Mouse (Mus musculus): Measurements from ENCODE around the gene AC129217.1. TPM values are rescaled to one million over a fixed set of nuclear protein-coding genes. Genes with fewer than 3 reads are reported as not detected.
"Not testable (repeated sequence)": the region's sequence is repeated elsewhere in the genome, so short reads cannot be mapped to it uniquely, and the experiment has no call there.

AC129217.1 gene
- polyA plus RNA-seq, 1 experiment from 2014 or later, result not detected

DNA sequence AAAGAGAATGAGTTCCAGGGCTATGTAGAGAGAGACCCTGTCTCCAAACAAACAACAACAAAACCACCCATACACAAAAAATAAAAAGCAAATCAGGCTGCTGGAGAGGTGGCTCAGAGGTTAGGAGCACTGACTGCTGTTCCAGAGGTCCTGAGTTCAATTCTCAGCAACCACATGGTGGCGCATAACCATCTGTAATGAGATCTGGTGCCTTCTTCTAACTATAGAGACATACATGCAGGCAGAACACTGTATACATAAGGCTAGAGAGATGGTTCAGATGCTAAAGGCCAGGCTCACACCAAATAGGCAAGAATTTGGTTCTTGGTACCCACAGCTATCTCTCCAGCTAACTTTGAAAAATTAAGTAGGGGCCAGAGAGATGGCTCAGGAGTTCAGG is 29.4 kb downstream of the AC129217.1 start:
- no peak overlapping the region for H3K27ac ChIP-seq (replicated peaks; ENCODE audit: low read depth, low read length)
- no peak overlapping the region for H3K4me2 ChIP-seq (ENCODE audit: low read depth, low read length)
- no peaks in the 10 kb centered on the region for H3K4me1 ChIP-seq (ENCODE audit: control insufficient read depth, insufficient read depth, low read length)
- DNase-seq (ENCODE audit: low spot score), result no peak
- H3K9me3 ChIP-seq (replicated peaks; ENCODE audit: control insufficient read depth, low read length), result no peaks in the 10 kb centered on the region
- H3K9ac ChIP-seq (replicated peaks; ENCODE audit: low read length), result no peak overlapping the region
- H3K4me3 ChIP-seq (ENCODE audit: low read depth, low read length), result no peak overlapping the region
- WGBS, result 30% methylated on average over 1 of the region's 1 CpGs
- ATAC-seq (replicated peaks; ENCODE audit: insufficient number of reproducible peaks, low FRiP score, low TSS enrichment, low read depth), result no peak
- no peaks in the 10 kb centered on the region for H3K36me3 ChIP-seq (replicated peaks; ENCODE audit: control insufficient read depth, insufficient read depth, low read depth, low read length)
- no peaks in the 10 kb centered on the region for H3K27me3 ChIP-seq (ENCODE audit: control insufficient read depth, insufficient read depth, low read length)

DNA sequence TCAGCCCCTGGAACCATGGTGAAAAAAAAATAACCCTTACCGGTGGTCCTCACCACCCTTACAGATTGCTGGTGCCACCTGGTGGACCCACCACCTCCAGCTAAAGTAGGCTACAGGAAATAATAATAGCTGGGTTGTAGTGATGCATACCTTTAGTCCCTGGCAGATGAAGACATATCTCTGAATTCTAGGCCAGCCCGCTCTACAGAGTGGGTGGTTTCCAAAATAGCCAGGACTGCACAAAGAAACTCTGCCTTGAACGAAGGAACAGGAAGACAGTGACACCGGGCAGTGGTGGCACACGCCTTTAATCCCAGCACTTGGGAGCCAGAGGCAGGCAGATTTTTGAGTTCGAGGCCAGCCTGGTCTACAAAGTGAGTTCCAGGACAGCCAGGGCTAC is 34.7 kb downstream of the AC129217.1 start:
- Histone ChIP-seq H3K27ac (replicated peaks; ENCODE audit: low read depth, low read length) (no peak overlapping the region), H3K4me1 (ENCODE audit: control insufficient read depth, insufficient read depth, low read length) (no peaks in the 10 kb centered on the region), H3K36me3 (replicated peaks; ENCODE audit: control insufficient read depth, insufficient read depth, low read depth, low read length) (no peaks in the 10 kb centered on the region), H3K27me3 (ENCODE audit: control insufficient read depth, insufficient read depth, low read length) (no peaks in the 10 kb centered on the region), H3K4me3 (ENCODE audit: low read depth, low read length) (no peak overlapping the region), H3K9ac (replicated peaks; ENCODE audit: low read length) (no peak overlapping the region), H3K9me3 (replicated peaks; ENCODE audit: control insufficient read depth, low read length) (no peaks in the 10 kb centered on the region), H3K4me2 (ENCODE audit: low read depth, low read length) (no peak overlapping the region)
- WGBS, result 84% methylated on average over 6 of the region's 6 CpGs
- ATAC-seq (replicated peaks; ENCODE audit: insufficient number of reproducible peaks, low FRiP score, low TSS enrichment, low read depth) (no peak), DNase-seq (ENCODE audit: low spot score) (no peak)

DNA sequence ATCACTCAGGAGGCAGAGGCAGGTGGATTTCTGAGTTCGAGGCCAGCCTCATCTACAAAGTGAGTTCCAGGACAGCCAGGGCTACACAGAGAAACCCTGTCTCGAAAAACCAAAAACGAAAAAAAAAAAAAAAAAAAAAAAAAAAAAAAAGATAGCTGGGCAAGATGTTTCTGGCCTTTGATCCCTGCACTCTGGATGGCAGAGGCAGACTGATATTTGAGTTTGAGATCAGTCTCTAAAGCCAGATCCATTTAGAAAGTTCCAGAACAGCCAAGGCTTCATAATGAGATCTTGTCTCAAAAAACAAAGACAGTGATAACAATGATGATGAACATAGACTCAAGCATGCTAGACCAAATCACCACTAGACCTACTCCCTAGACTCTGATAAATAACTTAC is 40.8 kb downstream of the AC129217.1 start:
- H3K4me2 ChIP-seq (ENCODE audit: low read depth, low read length); H3K9me3 ChIP-seq (replicated peaks; ENCODE audit: control insufficient read depth, low read length); H3K27me3 ChIP-seq (ENCODE audit: control insufficient read depth, insufficient read depth, low read length); ATAC-seq (replicated peaks; ENCODE audit: insufficient number of reproducible peaks, low FRiP score, low TSS enrichment, low read depth); H3K4me3 ChIP-seq (ENCODE audit: low read depth, low read length); H3K9ac ChIP-seq (replicated peaks; ENCODE audit: low read length); H3K27ac ChIP-seq (replicated peaks; ENCODE audit: low read depth, low read length); DNase-seq (ENCODE audit: low spot score); H3K36me3 ChIP-seq (replicated peaks; ENCODE audit: control insufficient read depth, insufficient read depth, low read depth, low read length); H3K4me1 ChIP-seq (ENCODE audit: control insufficient read depth, insufficient read depth, low read length): not testable (repeated sequence)
- WGBS, result 76% methylated on average over 3 of the region's 3 CpGs

DNA sequence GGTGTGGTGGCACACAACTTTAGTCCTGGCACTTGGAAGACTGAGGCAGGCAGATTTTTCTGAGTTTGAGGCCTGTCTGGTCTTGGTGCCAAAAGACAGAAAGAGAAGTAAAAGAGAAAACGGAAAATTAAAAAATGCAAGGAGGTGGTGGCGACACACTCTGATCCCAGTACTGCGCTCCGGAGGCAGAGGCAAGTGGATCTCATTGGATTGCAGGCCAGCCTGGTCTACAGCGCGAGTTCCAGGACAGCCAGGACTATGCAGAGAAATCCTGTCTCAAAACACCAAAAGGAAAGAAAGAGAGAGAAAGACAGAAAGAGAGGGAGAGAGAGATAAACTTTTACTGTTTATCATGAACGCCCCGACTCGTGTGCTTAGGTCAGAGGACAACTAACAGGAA is 41.3 kb downstream of the AC129217.1 start:
- 61% methylated on average over 9 of the region's 9 CpGs for WGBS
- no peak; the same call in 1 of the 2 replicates for ATAC-seq (replicated peaks; ENCODE audit: insufficient number of reproducible peaks, low FRiP score, low TSS enrichment, low read depth)

DNA sequence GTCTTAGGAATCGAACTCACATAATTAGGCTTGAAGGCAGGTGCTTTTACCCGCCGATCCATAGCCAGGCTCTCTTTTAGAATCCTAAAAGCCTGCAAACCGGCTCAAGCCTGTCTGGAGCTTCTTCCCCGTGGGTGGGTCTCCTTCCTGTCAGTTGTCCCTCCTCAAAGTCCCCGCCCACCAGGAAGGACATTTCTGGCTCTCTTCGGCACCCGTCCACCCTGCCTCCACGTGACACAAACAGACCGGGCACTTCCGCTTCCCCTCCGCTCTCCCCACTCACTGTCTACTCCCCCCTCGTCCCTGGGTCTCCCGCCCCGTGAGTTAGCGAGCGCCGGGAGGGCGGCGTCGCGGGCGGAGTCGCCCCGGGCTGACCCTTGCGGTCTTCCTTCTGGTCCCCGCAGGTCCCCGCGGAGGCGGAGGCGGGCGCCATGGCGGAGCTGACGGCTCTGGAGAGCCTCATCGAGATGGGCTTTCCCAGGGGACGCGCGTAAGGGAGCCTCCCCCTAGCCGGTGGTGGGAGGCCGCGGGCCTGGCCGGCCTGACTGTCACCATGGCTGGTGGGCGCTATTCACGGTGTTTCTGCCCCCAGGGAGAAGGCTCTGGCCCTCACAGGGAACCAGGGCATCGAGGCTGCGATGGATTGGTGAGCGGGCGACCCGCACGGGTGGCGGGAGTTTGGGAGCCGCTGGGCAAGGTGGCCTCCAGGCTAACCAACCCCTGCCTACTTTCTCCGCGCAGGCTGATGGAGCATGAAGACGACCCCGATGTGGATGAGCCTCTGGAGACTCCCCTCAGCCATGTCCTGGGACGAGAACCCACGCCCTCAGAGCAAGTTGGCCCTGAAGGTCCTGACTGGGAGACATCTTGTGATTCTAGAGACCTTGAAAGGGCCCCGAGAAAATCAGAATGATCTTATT is 42.0 kb downstream of the AC129217.1 start, which contains the start of gene Ubxn1:
Gene Ubxn1 (plus strand): TSS at position 230 of the 920 bp plus-strand sequence.
- ATAC-seq (replicated peaks; ENCODE audit: insufficient number of reproducible peaks, low FRiP score, low TSS enrichment, low read depth), result peak; percentile 96
- no peaks in the 10 kb centered on the region for H3K9me3 ChIP-seq (replicated peaks; ENCODE audit: control insufficient read depth, low read length)

More for the DNA sequence above, 41.3 kb downstream of the AC129217.1 start:
- Histone ChIP-seq H3K9me3 (replicated peaks; ENCODE audit: control insufficient read depth, low read length) (no peaks in the 10 kb centered on the region), H3K27ac (replicated peaks; ENCODE audit: low read depth, low read length) (no peak overlapping the region), H3K9ac (replicated peaks; ENCODE audit: low read length) (peak overlapping the region; percentile 43), H3K36me3 (replicated peaks; ENCODE audit: control insufficient read depth, insufficient read depth, low read depth, low read length) (peaks cover 10% of the 10 kb centered on the region), H3K27me3 (ENCODE audit: control insufficient read depth, insufficient read depth, low read length) (no peaks in the 10 kb centered on the region), H3K4me3 (ENCODE audit: low read depth, low read length) (peak overlapping the region; percentile 90), H3K4me2 (ENCODE audit: low read depth, low read length) (peak overlapping the region; percentile 21), H3K4me1 (ENCODE audit: control insufficient read depth, insufficient read depth, low read length) (no peaks in the 10 kb centered on the region)
- DNase-seq (ENCODE audit: low spot score), result no peak

DNA sequence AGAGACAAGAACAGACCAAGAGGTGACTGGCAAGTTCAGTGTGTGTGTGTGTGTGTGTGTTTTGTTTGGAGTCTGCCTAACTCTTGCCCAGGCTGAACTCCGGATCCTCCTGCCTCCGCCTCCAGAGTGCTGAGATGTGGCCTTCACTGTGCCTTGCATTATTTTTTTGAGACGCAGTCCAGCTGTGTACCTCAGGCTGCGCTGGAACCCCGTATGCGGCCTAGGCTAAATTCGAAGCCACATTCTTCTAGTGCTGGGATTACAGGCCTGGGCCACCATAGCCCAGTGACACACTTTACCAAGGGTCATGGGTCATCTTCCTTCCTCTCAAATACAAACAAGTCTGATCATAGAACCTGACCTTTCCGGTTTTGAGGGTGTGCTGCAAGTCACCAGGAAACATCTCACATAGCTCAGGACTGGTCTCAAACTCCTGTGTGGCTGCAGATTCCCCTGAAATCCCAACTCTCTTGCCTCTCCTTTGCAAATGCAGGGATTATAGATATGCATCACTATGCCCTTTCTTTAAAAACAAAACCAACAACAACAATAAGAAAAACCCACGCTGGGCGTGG is 42.8 kb downstream of the AC129217.1 start:
- 74% methylated on average over 10 of the region's 10 CpGs for WGBS
- peak overlapping the region; percentile 73 for H3K4me2 ChIP-seq (ENCODE audit: low read depth, low read length)
- H3K9ac ChIP-seq (replicated peaks; ENCODE audit: low read length), result peak overlapping the region; percentile 83
- no peaks in the 10 kb centered on the region for H3K9me3 ChIP-seq (replicated peaks; ENCODE audit: control insufficient read depth, low read length)
- no peaks in the 10 kb centered on the region for H3K27me3 ChIP-seq (ENCODE audit: control insufficient read depth, insufficient read depth, low read length)
- H3K27ac ChIP-seq (replicated peaks; ENCODE audit: low read depth, low read length), result no peak overlapping the region
- H3K36me3 ChIP-seq (replicated peaks; ENCODE audit: control insufficient read depth, insufficient read depth, low read depth, low read length), result peaks cover 10% of the 10 kb centered on the region
- no peaks in the 10 kb centered on the region for H3K4me1 ChIP-seq (ENCODE audit: control insufficient read depth, insufficient read depth, low read length)
- H3K4me3 ChIP-seq (ENCODE audit: low read depth, low read length), result peak overlapping the region; percentile 90
- DNase-seq (ENCODE audit: low spot score), result no peak
- no peak for ATAC-seq (replicated peaks; ENCODE audit: insufficient number of reproducible peaks, low FRiP score, low TSS enrichment, low read depth)

More for the DNA sequence above, 42.0 kb downstream of the AC129217.1 start, which contains the start of gene Ubxn1:
- Histone ChIP-seq H3K27me3 (ENCODE audit: control insufficient read depth, insufficient read depth, low read length) (no peaks in the 10 kb centered on the region), H3K27ac (replicated peaks; ENCODE audit: low read depth, low read length) (peak within 1 kb of the TSS; percentile 23), H3K4me2 (ENCODE audit: low read depth, low read length) (peak within 1 kb of the TSS; percentile 73), H3K4me1 (ENCODE audit: control insufficient read depth, insufficient read depth, low read length) (no peaks in the 10 kb centered on the region), H3K4me3 (ENCODE audit: low read depth, low read length) (peak within 1 kb of the TSS; percentile 90), H3K9ac (replicated peaks; ENCODE audit: low read length) (peak within 1 kb of the TSS; percentile 83), H3K36me3 (replicated peaks; ENCODE audit: control insufficient read depth, insufficient read depth, low read depth, low read length) (peaks cover 10% of the 10 kb centered on the region)
- under 1% methylated on average over 57 of the region's 59 CpGs for WGBS
- peak; percentile 97 for DNase-seq (ENCODE audit: low spot score)

DNA sequence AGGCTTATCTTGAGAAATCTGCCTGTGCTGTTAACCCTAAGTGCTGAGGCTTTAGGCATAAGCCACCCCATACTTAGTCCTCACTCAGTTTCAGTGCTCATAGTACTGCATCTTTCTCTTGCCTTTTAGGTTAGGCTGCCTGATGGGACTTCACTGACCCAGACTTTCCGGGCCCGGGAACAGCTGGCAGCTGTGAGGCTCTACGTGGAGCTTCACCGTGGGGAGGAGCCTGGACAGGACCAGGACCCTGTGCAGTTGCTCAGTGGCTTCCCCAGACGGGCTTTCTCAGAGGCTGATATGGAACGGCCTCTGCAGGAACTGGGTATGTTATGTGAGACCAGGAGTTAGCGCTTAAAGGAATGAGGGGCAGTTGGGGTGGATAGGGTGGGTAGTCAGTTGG is 45.5 kb downstream of the AC129217.1 start:
- H3K9me3 ChIP-seq (replicated peaks; ENCODE audit: control insufficient read depth, low read length), result no peaks in the 10 kb centered on the region
- ATAC-seq (replicated peaks; ENCODE audit: insufficient number of reproducible peaks, low FRiP score, low TSS enrichment, low read depth) (no peak), DNase-seq (ENCODE audit: low spot score) (no peak)
- peaks cover 10% of the 10 kb centered on the region for H3K36me3 ChIP-seq (replicated peaks; ENCODE audit: control insufficient read depth, insufficient read depth, low read depth, low read length)
- no peak overlapping the region for H3K9ac ChIP-seq (replicated peaks; ENCODE audit: low read length)
- no peak overlapping the region for H3K27ac ChIP-seq (replicated peaks; ENCODE audit: low read depth, low read length)
- H3K4me1 ChIP-seq (ENCODE audit: control insufficient read depth, insufficient read depth, low read length), result no peaks in the 10 kb centered on the region
- no peak overlapping the region for H3K4me3 ChIP-seq (ENCODE audit: low read depth, low read length)
- H3K27me3 ChIP-seq (ENCODE audit: control insufficient read depth, insufficient read depth, low read length), result no peaks in the 10 kb centered on the region
- 93% methylated on average over 7 of the region's 7 CpGs for WGBS
- no peak overlapping the region for H3K4me2 ChIP-seq (ENCODE audit: low read depth, low read length)
